Mouse (Mus musculus) neural tube, embryonic 12.5 days (tissue): ENCODE data around the gene Mctp1. TPM values are rescaled to one million over a fixed set of nuclear protein-coding genes. Genes with fewer than 3 reads are reported as not detected.

Source experiments
- ATAC-seq: fragments of 200-750 bp; cut with Nextera tagmentation; 2 replicates; pipeline ENCODE4 v1.8.0; 2017; ENCODE audit warnings: low read depth, mild to moderate bottlenecking, moderate TSS enrichment, moderate library complexity; ENCODE audit not compliant: low FRiP score
- H3K27ac ChIP-seq: fragments of 300-500 bp; sonication (generic); 2 replicates; pipeline ENCODE4 v1.5.1; 2016
- H3K27me3 ChIP-seq: fragments of 300-500 bp; sonication (generic); replicated peaks from 2 replicates; pipeline ENCODE4 v1.6.1; 2016; ENCODE audit warnings: mild to moderate bottlenecking
- H3K36me3 ChIP-seq: fragments of 300-500 bp; sonication (generic); 2 replicates; pipeline ENCODE4 v1.6.1; 2016; ENCODE audit warnings: mild to moderate bottlenecking
- H3K4me1 ChIP-seq: fragments of 300-500 bp; sonication (generic); 2 replicates; pipeline ENCODE4 v1.6.1; 2016
- H3K4me2 ChIP-seq: fragments of 300-500 bp; sonication (generic); replicated peaks from 2 replicates; pipeline ENCODE4 v1.6.1; 2016; ENCODE audit warnings: mild to moderate bottlenecking
- H3K4me3 ChIP-seq: fragments of 300-500 bp; sonication (generic); 2 replicates; pipeline ENCODE4 v1.5.1; 2016
- H3K9ac ChIP-seq: fragments of 300-500 bp; sonication (generic); 2 replicates; pipeline ENCODE4 v1.6.1; 2016; ENCODE audit warnings: mild to moderate bottlenecking
- H3K9me3 ChIP-seq: fragments of 300-500 bp; sonication (generic); 2 replicates; pipeline ENCODE4 v1.6.1; 2016; ENCODE audit warnings: mild to moderate bottlenecking
- WGBS: fragments of 180-500 bp; shearing (Covaris S2); methylation state at CpG from one replicate; pipeline ENCODE4 v1.1.7; 2016; 5-methylcytosine and 5-hydroxymethylcytosine counted together
- polyA plus RNA-seq: library from polyadenylated mRNA; unstranded; fragments of >200 nt; fragmentation: Nextera tagmentation; extraction: Ambion mirVana; gene quantifications from 2 replicates; pipeline ENCODE4 v1.2.1, GENCODE M21; 2016

Gene Mctp1
- polyA plus RNA-seq, 1 experiment from 2014 or later = 0.39 TPM

DNA sequence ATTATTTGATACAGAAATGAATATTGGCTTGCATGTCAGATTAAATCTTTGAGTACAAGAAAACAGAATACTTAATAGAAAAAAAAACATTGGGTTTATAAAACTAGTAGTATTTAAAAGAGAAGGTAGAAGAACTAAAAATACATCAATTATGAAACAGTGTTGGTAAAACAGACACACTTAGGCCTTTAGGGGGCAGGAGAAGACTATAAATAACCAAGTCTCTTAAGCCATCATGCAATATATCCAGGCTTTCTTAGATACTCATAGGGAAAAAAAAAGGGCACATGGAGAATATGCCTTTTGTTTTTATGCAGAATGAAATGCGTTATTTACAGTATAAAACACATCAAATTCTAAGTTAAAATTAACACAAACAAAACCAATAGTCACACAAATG is 661.0 kb downstream of the Mctp1 start:
- 89% methylated on average over 1 of the region's 1 CpGs for WGBS
- H3K4me3 ChIP-seq = no peak overlapping the region
- no peaks in the 10 kb centered on the region for H3K36me3 ChIP-seq
- H3K27ac ChIP-seq = no peak overlapping the region
- H3K4me2 ChIP-seq = no peak overlapping the region
- no peak for ATAC-seq
- no peaks in the 10 kb centered on the region; the same call in 1 of the 2 replicates for H3K4me1 ChIP-seq
- H3K9ac ChIP-seq = no peak overlapping the region
- no peaks in the 10 kb centered on the region for H3K9me3 ChIP-seq
- no peaks in the 10 kb centered on the region for H3K27me3 ChIP-seq

DNA sequence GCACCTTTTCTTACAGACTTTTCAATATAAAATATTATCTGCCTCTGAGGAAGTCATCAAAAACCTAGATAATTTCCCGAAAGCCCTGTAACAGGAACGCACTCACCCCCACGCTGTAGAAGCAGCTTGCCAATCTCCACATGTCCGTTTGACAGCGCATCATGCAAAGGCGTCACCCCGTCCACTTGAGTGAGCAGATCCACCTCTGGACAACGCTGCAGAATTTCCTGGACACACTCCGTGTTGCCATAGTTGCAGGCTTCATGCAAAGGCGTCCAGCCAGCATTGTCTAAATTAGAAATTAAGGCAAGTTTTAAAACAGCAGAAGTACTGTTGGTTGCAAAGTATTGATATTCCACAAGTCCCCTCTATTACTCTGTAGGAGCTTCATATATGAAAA is 662.1 kb downstream of the Mctp1 start:
- Histone ChIP-seq H3K9me3 (no peaks in the 10 kb centered on the region), H3K4me2 (no peak overlapping the region), H3K9ac (no peak overlapping the region), H3K4me1 (no peaks in the 10 kb centered on the region; the same call in 1 of the 2 replicates), H3K27me3 (no peaks in the 10 kb centered on the region), H3K27ac (no peak overlapping the region), H3K4me3 (no peak overlapping the region), H3K36me3 (no peaks in the 10 kb centered on the region)
- ATAC-seq = peak; percentile 48; the same call in 1 of the 2 replicates
- WGBS = 79% methylated on average over 10 of the region's 10 CpGs

DNA sequence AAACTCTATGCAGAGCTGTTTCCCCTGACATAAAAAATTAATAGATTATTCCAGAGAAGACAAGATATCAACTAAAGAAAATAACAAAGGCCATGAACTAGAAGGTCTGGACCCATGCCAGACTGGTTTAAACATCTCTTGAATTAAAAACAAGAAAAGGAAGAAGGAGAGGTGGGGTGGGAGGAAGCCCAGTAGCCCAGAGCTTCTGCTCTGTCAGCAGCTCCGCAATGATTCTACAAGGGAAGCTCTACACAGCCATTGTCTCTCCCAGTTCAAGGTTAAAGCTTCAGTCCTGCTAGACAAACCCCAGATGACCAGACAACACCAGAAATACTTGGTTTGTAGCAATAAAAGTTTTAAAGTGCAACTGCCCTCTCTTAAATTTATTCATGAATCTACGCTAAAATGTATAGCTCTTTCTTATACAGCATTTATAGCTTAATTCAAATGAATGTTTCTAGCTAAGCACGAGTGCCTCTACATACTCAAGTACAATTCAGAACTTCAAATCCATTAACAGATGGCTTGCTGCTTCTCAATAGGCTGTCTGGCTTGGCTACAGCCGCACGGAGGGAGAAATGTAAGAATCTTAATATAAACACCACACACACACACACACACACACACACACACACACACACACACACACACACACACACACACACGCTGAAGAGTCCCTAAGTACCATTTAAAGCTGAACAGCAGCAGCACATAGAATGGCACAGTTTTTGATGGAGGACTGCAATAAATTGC is 663.0 kb downstream of the Mctp1 start:
- no peak for ATAC-seq
- Histone ChIP-seq H3K9ac (no peak overlapping the region), H3K27ac (no peak overlapping the region), H3K36me3 (no peaks in the 10 kb centered on the region), H3K4me2 (no peak overlapping the region), H3K4me3 (no peak overlapping the region), H3K27me3 (no peaks in the 10 kb centered on the region), H3K4me1 (no peaks in the 10 kb centered on the region; the same call in 1 of the 2 replicates), H3K9me3 (no peaks in the 10 kb centered on the region)
- 71% methylated on average over 6 of the region's 6 CpGs for WGBS

DNA sequence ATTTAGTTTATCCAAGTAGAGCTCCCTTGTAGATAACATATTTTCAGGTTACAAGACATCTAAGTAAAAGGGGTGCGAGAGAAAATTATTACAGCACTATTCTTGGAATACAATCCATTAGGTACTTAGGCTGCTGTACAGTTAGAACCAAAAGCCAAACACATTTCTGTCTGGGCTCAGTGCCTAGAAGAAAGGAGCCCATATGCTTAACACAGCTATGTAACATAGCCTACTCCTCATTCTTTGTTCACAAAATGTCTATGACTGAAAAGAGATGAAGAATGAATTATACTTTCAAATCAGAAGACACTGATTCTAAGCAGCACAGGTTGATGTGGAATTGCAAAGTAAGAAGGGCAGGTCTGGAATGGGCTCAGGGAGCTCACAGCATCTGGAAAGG is 664.1 kb downstream of the Mctp1 start:
- Histone ChIP-seq H3K9me3 (no peaks in the 10 kb centered on the region), H3K36me3 (no peaks in the 10 kb centered on the region), H3K4me2 (no peak overlapping the region), H3K9ac (no peak overlapping the region), H3K4me3 (no peak overlapping the region), H3K4me1 (no peaks in the 10 kb centered on the region; the same call in 1 of the 2 replicates), H3K27me3 (no peaks in the 10 kb centered on the region), H3K27ac (no peak overlapping the region)
- 94% methylated on average over 1 of the region's 1 CpGs for WGBS
- ATAC-seq = no peak

DNA sequence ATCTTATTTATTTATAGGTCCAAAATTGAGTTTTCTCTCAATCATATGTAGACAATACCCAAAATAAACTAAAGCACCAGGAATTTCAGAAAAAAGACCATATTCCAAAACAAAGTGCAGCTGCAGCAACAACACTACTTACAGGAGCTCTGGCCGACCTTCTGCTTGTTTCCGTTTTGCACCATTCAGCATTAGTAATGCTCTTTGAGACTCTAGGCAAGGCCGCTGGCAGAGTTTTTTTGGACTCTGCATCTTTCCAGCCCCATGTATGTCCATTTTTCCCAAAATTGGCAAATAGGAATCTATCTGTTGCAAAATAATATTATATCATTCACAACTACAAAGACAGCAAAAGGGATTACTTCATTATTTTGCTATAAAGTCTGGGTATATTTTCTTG is 665.4 kb downstream of the Mctp1 start:
- no peak for ATAC-seq
- Histone ChIP-seq H3K4me3 (no peak overlapping the region), H3K27ac (no peak overlapping the region), H3K4me2 (no peak overlapping the region), H3K36me3 (no peaks in the 10 kb centered on the region), H3K9me3 (no peaks in the 10 kb centered on the region), H3K27me3 (no peaks in the 10 kb centered on the region), H3K4me1 (no peaks in the 10 kb centered on the region; the same call in 1 of the 2 replicates), H3K9ac (no peak overlapping the region)
- WGBS = 89% methylated on average over 3 of the region's 3 CpGs

DNA sequence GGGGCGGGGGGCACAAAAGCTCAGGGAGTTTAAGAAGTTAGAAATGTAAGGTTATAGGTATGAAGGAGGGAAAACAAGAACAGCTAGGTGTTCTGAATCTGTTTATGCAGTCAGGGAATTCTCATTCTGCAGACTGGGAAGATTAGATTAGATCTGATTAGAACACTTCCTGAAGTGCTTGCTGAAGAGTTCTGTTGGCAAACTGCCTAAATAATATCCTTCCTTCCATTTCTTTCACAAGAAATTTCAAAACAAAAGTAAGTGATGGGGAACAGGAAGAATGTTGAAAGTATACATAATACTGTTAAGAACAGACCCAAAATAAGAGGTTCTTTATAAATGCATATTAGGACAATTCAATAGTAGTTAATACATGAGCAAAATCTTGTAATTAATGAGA is 678.9 kb downstream of the Mctp1 start:
- H3K4me2 ChIP-seq = no peak overlapping the region
- H3K9me3 ChIP-seq = no peaks in the 10 kb centered on the region
- H3K27me3 ChIP-seq = no peaks in the 10 kb centered on the region
- no peaks in the 10 kb centered on the region for H3K4me1 ChIP-seq
- ATAC-seq = no peak
- no peak overlapping the region for H3K27ac ChIP-seq
- H3K4me3 ChIP-seq = no peak overlapping the region
- 0 out of 2 replicates have a peak, but pooled peaks cover 7% of the 10 kb centered on the region for H3K36me3 ChIP-seq
- WGBS = 90% methylated on average over 1 of the region's 1 CpGs
- no peak overlapping the region for H3K9ac ChIP-seq

DNA sequence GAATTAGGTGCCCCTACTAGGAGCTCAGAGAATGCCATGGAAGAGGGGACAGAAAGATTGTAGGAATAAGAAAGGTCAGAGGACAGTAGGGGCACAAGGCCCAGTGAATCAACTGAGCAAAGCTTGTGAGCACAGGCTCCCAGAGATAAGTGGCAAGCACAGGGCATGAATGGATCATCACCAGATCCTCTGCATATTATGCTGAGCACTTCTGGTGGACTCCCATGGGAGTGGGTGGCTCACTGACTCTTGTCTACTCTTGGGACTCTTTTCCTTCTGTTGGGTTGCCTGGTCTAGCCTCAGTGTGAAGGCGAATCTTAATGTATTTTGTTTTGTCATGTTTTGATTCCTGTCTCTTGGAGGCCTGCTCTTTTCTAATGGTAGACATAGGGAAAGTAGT is 684.5 kb downstream of the Mctp1 start:
- H3K4me3 ChIP-seq = no peak overlapping the region
- WGBS = 100% methylated on average over 1 of the region's 1 CpGs
- H3K4me1 ChIP-seq = no peaks in the 10 kb centered on the region
- H3K9me3 ChIP-seq = no peaks in the 10 kb centered on the region
- no peaks in the 10 kb centered on the region for H3K27me3 ChIP-seq
- no peak overlapping the region for H3K27ac ChIP-seq
- H3K9ac ChIP-seq = no peak overlapping the region
- no peak for ATAC-seq
- no peak overlapping the region for H3K4me2 ChIP-seq
- no peaks in the 10 kb centered on the region for H3K36me3 ChIP-seq

DNA sequence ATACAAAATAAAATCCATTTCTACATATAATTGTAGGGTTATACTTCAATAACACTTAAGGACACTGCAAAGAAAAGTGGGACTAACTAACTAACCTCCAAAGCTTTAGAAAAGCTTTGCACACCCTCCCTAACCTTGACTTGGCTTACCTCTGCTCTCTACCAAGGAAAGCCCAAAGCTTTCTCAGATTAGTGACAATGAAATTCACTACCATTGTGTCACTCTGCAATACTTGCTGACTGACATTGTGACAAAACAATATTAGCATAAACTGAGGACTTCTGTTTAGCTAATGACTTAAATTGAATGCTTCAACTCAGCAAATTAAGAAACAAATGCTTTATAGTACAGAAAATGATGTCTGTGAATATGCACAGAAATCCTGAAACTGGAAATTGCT is 687.7 kb downstream of the Mctp1 start:
- Histone ChIP-seq H3K36me3 (peaks cover 1% of the 10 kb centered on the region), H3K4me3 (no peak overlapping the region), H3K27ac (no peak overlapping the region), H3K9ac (no peak overlapping the region), H3K4me1 (no peaks in the 10 kb centered on the region), H3K9me3 (peaks cover 4% of the 10 kb centered on the region), H3K4me2 (no peak overlapping the region), H3K27me3 (no peaks in the 10 kb centered on the region)
- no peak for ATAC-seq

Other genes with a start within 250 kb of the Mctp1 start
- gene Fam81b, start 79.5 kb upstream of the Mctp1 start, polyA plus RNA-seq = not detected in 2 replicates